Mouse (Mus musculus): ENCODE data around the gene Ttll5. TPM values are rescaled to one million over a fixed set of nuclear protein-coding genes. Genes with fewer than 3 reads are reported as not detected.

The Ttll5 gene
- total RNA-seq, 2 experiments from 2014 or later, result 41.5 to 46.8 TPM

DNA sequence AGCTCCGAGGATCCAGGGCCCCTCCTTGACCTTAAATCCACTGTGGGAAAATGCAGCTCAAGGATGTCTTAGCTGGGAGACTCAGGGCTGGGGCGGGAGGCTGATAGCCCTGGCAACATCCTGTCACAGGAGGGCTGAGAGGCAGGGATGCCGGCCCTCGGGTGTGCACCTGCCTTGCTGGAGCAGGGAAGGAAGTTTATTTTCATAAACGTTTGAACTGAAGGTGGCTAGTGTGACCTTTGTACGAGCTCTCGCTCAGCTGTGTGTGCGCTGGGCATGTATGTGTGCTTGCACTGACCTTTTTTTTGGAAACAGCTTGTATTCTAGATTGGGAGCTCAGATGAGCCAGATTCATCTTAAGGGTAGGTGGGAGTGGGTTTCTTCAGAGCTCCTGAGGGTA lies 279.4 kb downstream of the Ttll5 start:
- intact Hi-C loops (cut with DNase I), result no loop called here
- DNase-seq (ENCODE audit: low spot score in 2 of 2), result no peak

DNA sequence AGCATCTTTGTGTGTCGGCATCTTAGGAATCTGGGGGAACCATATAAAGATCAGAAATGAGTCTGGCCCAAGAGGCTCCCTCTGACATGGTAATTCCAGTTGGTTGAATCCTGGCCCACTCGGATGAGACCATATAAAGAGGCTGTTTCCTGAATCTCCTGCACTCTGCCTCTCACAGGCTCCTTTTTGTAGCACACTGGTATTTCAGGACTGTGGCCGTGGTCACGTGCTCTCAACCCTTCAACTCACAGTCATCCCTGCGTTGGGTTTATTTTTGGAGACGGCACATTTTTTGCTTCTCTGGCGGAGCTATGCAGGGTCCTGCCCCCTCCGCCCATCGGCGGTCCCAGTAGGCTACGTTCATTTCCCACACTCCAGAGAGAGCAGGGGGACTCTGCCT lies 279.8 kb downstream of the Ttll5 start:
- DNase-seq (ENCODE audit: low spot score in 2 of 2), result no peak
- intact Hi-C loops (cut with DNase I), result no loop called here

DNA sequence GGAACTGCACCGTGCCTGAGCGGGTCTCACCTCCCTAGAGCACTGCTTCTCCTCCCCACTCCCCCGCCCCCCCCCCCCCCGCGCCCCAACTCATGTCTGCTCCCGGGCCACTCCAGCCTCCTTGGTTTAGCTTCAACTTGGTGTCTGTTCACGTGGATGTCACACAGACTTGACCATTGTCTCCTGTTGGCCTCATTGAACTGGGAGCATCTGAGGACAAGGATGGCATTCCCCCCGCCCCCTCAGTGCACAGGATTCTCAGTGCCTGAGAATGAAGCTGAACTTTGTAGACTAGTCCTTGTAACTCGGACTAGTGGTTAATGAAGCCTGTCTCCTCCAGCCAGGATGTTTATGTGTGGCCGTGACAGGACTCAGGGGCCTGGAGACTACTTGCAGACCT lies 281.1 kb downstream of the Ttll5 start:
- intact Hi-C loops (cut with DNase I), result no loop called here
- no peak for DNase-seq (ENCODE audit: low spot score in 2 of 2)

DNA sequence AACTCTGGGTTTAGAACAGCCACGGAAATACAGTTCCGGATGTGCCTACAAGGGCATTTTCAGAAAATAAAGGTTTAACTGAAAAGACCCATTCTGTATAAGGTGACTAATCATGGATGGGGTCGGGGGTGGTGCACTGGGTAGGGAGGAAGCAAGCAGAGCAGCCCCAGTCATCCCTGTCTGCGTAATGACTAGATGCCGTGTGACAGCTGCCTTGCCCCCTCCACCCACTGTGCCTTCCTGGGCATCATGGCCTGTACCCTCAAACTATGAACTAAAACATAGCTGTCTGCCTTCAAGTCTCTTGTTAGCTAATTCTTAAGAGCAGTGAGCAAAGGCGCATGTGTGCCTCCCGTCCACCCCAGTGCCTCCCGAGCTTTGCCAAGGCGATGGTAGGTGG lies 281.6 kb downstream of the Ttll5 start:
- DNase-seq (ENCODE audit: low spot score in 2 of 2), result no peak
- intact Hi-C loops (cut with DNase I), result no loop called here

DNA sequence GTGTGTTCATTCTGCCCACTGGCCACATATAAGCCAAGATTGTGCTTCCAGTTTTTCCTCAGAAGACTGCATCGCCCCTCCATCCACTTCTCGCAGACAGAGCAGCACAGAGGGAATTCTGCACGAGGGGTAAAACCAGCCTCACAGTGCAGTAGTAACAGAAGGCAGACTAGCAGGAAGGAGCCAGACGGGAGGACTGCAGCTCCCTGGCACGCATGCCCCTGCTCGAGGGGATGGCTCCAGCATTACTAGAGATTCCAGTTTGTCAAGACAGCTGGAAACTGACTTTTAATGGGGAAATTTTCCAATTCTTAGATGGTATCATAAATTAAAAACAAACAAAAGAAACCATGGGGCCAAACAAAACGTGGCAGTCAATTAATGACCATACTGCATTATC lies 283.2 kb downstream of the Ttll5 start:
- no peak for DNase-seq (ENCODE audit: low spot score in 2 of 2)
- intact Hi-C loops (cut with DNase I), result no loop called here

DNA sequence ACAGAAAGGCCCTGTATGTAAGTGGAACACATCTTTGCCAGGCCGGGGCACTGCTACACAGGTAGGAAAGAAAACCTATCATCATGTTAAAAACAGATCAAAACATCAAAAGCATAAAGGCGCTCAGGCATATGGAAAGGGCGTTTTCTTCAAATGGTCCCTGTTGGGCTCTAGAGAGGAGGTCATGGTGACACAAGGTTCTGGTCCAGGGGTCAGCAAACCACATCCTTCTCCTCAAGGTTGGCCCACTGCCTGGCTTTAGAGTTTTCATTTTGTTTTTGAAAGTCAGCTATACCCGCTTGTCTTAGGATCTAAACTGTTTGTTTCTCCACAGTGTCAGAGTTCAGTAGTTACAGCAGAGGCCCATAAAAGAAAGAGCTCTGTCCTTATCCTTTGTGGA lies 285.1 kb downstream of the Ttll5 start:
- intact Hi-C loops (cut with DNase I), result no loop called here

DNA sequence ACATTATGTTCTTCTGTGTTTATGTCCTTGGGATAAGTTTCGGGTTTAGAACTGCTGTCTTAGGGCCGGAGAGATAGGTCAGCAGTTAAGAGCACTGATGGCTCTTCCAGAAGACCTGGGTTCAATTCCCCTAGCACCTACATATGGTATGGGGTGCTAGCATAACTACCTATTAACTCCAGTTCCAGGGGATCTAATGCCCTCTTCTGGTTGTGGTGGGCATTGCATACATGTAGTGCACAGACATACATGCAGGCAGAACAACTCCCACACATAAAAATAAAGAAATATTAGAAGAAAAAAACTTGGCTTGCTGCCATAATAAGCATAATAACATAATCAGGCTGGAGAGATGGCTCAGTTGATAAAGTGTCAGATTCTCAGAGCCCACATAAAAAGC lies 286.2 kb downstream of the Ttll5 start:
- intact Hi-C loops (cut with DNase I), result no loop called here
- peak in 1 of 2 experiments; percentile 32 for DNase-seq (ENCODE audit: low spot score in 2 of 2)

More for the DNA sequence above, 285.1 kb downstream of the Ttll5 start:
- DNase-seq (ENCODE audit: low spot score in 2 of 2), result no peak

Other genes starting within 250 kb of the Ttll5 start
- gene Jdp2, start 225.6 kb upstream of the Ttll5 start, total RNA-seq (2021), result 10 to 100 TPM; 45.5 to 68.8 TPM
- gene Batf, start 138.0 kb upstream of the Ttll5 start, total RNA-seq (2021), result under 1 TPM in 1 of 2 experiments, not detected in 1; 0.88 TPM
- 1 to 10 TPM; 3.5 to 3.7 TPM for gene Flvcr2, start 78.1 kb upstream of the Ttll5 start, total RNA-seq (2021)
- gene Erg28, start 109 bp upstream of the Ttll5 start, total RNA-seq (2021), result 10 to 100 TPM; 58.7 to 60.6 TPM

All from left cerebral cortex, postnatal 14 days (tissue).